Mouse (Mus musculus): ENCODE results near the gene Fn3k.

- TF ChIP-seq POLR2AphosphoS5 (IDR thresholded peaks at IDR 0.05; ENCODE audit: insufficient replicate concordance, low read depth, low read length) (no peak), CTCF (IDR thresholded peaks at IDR 0.05; ENCODE audit: low read depth, low read length) (no peak), GATA1 (IDR thresholded peaks at IDR 0.05; ENCODE audit: borderline replicate concordance, low read length) (no peak), GATA2 (IDR thresholded peaks at IDR 0.05; ENCODE audit: borderline replicate concordance, low read depth, low read length) (no peak), TAL1 (conservative IDR thresholded peaks at IDR 0.05; ENCODE audit: low read depth, low read length) (no peak)
Measured at GRCm38 (mm10) chr11:121479476-121480203, 44.9 kb downstream of the Fn3k start.

Data from G1E (cell line).